Mouse (Mus musculus) kidney, postnatal 10 days (tissue): ENCODE measurements around the gene Prkca.
A peak's percentile ranks its signal among the peaks of the same experiment; 100 is the strongest.

ENCODE experiments used
- DNase-seq: peaks from one replicate; pipeline ENCODE4 v3.0.0; 2021; ENCODE audit warnings: mixed read lengths

Gene Prkca

DNA sequence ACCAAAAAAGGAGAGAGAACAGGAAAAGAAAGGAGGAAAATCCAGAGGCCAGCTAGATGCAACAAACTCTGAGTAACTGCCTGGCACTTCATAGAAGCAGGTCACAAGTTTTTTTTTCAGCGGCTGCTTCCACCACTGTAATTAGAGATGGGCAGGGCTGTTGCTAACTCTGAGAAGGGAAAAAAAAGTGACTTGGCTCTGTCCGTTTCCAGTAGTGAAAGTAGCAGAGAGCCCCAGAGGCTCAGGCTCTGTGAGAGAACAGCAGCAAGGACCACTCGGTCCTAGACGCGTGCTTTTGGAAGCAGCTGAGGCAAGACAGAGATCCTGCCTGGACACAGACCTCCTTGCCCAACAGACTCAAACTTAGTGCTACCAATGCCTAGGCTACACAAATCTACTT, 7.3 kb downstream of the Prkca start:
- peak; percentile 19 for DNase-seq

DNA sequence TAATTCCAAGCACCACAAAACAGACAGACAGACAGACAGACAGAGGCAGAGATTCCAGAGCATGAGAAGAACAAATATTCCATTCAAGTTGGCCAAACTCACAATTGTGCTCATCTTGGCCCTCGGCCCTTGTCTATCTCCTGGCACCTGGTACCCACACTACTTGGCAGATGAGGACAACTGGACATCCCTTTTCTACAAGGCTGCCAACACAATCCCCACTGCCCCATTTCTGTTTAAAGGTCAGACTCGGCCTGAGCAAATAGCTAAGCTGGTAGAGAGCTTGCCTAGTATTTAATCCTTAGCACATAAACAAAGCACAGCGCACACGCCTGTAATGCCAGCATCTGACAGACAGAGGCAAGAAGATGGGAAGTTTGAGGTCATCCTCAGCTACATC, 8.2 kb downstream of the Prkca start:
- DNase-seq = no peak

DNA sequence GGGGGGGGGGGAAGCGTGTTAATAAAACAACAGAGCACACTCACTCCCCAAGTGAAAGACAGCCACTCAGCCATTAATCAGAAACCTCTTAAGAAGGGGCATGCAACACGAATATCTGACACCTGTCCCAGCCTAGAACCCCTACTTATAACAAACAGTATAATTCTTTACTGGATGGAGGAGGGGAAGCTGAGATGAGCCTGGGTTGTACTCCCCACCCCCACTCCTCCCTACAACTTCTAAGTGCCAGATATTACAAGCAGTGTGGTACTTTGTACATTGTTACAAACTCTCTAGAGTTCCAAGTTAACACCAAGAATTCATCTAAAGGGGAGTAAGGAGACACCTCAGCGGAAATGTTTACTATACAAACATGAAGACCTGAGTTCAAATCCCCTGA, 9.1 kb downstream of the Prkca start:
- DNase-seq = no peak

DNA sequence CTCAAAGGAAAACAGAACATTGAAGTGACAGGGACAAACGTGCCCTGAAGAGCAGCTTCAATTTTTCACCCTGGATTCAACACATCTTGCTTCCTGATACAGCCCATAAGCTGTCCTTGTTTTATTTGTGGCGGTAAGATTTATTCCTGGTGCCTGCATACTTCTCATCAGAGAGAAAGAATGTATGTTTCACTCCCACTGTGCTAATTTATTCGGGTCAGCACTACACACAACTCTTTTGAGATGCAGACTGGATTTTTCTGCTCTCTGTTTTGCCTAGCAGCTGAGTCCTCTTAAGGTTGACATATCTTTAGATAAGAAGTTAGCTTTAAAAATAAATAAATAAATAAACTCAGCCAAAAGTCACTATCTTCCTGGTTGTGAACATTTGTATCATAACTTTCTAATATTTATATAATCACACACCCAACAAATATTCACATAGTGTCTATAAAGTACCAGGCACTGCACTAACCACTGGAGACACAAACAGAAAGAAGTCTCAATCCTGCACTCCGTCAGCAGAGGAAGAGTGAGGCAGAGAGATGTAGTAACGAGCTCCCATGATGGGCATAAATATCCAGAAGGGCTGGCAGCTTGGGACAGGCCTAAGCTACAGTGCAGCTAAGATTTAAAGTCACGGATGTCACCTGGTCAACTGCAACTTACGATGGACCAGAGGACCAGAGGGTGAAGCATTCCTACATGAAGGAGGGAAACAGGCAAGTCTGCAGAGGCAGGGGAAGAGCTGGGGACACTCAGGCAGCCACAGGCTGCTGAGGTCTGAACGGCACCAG, 9.9 kb downstream of the Prkca start:
- no peak for DNase-seq

DNA sequence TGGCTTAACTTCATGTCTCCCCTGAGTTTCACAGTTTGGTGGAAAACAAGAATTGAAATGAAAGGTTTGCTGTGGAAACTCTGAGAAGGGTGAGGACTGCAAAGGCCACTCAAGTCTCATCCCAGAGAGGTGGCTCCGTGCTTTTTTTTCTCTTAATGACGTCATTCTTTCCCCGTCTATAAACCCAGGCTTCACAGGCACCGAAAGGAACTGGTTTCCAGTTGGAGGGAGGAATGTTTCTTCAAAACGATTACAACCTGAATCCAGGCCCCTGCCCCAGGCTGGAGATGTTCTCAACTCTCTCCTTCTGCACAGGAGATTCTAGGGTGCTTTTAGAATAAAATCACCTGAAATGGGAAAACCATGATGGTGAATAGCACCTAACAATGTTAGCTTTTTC, 10.7 kb downstream of the Prkca start:
- no peak for DNase-seq

DNA sequence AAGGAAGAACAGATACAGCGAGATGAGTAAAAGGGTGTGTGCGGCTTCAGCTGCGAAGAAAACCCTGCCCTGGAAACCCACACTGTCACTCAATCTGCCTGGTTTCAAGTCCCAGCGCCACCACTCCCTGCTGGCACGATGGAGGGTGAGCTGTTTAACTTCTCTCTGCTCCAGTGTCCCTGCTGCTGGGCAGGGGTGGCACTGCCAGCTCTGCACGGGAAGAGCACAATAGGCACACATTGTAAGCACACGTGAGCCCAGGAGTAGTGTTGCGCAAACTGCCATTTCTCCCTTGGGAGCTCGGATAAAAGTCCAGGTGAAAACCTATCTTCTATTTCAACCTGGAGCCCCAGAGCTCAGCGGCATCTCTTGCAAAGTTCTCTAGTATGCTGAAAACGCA, 12.9 kb downstream of the Prkca start:
- DNase-seq = no peak

DNA sequence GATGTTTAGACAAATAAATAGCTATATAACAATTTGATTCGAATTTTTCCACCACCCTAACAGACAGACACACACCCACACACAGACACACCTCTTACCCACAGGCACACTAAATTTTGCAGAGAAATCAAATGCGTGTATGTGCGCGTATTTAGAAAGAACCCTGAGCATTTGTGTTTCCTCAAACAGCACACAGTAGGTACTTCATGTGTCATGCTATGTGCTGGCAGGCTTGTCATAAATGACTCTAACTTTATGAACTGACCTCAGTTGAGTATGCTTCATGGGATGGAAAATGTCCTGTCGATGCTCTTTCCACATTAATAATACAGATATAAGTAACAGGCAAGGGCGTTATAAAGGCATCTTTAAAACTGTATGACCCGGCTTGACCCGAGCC, 17.8 kb downstream of the Prkca start:
- DNase-seq = no peak

DNA sequence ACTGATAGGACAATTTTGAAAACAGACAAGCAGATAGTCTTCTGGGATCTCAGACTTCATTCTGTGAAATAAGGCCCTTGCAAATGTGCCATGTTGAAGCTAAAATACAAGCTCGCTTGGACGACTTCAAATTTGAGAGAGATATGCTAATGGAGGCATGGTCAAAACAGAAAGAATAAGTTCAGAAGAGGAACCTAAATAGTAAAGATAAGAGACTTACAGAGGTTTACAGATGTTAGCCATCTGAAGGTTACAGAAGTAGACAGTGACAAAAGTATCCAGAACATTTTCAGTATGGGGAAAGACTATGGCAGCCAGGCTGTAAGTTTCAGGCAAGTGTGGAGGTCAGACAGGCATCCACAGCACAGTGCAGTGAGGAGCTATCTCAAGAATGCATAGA, 21.6 kb downstream of the Prkca start:
- DNase-seq = no peak

DNA sequence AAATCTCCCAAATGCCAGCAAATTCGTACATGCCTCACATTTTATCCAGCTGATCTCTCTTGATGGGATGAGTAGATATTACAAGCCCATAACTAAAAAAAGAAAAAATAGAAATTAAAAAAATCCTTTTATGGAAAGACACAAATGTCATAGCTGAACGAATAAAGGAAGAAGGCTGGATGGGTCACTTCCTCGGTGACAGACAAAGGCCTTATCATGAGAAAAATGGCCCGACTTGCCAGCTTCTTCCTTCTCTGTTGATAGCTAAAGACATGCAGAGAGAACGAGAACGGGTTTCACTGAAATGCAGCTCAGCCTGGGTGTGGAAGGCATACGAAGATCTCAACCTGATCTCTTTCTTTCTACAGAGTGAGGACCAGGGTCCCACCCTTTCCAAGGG, 23.2 kb downstream of the Prkca start:
- no peak for DNase-seq

DNA sequence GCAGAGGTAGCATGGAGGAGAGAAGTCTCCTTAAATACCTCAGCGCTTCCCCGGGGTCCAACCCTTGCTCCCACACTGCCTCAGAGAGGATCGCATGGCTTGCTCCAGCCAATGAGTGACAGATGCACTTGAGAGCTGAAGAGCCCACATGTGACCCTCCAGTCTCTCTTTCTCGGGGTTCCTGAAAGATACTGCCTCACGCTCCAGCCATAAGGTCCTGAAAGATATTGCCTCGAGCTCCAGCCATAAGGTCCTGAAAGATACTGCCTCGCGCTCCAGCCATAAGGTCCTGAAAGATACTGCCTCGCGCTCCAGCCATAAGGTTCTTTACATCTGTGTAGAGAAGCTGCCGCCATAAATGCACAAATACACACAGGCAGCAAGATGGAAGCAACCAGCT, 24.6 kb downstream of the Prkca start:
- DNase-seq = no peak

DNA sequence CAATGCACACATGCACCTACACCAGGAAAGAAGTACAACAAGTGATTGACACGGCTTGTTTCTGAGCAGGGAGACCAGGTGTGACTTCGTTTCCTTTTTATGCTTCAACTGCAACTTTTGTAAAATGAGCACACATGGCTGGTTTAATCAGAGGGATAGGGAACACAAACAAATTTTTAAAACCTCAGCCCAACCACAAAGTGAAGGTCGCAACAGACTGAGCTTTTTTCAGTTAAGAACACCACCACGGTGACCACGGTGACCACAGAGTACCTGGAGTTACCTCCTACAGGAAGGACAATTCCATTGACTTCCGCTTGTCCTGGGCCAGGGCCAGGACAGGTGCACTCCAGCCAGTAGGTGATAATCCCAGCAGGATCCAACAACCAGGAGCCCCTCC, 25.9 kb downstream of the Prkca start:
- no peak for DNase-seq

DNA sequence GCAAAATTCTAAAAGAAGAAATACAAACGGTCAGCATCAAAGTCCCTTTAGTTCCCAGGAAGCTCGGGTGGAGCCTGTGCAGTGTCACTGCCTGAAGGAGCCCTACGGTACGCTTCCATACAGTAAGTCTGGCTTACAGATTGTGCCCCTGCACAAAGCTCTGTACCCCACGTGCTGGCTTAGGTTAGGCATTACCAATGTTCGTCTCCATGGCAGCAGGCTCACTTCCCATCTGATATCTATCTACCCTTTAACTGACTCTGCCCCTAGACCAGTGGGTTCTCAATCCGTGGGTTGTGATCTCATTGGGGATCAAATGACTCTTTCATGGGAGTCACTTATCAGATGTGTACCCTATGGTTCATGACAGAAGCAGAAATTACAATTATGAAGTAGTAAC, 28.0 kb downstream of the Prkca start:
- DNase-seq = no peak

DNA sequence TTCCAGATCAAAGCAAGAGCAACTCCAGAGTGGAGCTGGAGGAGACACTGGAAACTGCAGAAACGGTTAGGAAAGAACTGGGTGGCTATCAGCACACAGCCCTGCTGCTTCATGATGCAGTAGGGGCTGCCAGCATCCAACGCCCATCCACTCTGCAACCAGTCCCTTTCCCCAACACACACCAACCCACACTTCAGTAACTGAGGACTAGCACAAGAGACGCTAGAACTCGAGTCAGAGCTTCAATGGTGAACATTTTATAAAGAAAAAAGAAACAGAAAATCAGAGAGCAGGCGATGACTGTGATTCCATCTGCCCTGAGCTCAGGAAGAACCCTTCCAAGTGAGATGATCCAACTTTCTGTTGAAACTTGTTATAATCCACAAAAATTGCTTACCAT, 31.2 kb downstream of the Prkca start:
- DNase-seq = no peak

DNA sequence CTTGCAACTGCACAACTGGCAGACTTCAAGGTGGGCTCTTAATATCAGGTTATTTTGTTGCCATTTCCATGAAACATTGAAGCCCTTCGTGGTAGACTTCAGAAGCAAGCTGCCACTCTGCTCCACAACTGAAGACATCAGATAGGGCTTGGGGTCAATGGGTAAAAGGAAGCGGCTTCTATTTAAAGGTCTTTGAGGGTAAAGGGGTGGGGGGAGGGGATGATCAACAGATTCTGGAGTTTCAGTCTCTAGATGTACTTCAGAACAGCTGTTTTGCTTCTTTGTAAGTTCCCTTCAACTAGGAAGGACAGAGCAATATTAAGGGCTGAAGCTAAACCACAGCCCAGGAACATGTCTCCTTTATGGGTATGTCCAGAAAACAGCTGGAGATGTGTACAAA, 31.8 kb downstream of the Prkca start:
- DNase-seq = no peak

DNA sequence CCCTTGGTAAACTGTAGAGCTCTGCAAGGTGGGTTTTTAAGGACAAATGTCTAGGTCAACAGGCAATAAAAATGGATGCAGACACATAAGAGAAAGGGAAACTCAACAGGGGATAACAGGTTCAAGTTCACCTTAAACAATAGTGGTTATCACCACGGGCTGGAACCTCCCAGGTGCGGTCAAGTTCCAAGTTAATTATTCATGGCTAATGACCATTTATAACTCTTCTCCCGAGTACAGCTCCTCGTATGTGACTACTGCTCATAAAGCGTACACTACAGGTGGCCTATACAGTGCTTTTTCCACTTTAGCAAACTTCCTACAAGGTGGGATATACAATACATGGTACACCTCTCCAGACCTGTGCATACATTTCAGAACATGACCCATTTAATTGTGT, 33.9 kb downstream of the Prkca start:
- no peak for DNase-seq

DNA sequence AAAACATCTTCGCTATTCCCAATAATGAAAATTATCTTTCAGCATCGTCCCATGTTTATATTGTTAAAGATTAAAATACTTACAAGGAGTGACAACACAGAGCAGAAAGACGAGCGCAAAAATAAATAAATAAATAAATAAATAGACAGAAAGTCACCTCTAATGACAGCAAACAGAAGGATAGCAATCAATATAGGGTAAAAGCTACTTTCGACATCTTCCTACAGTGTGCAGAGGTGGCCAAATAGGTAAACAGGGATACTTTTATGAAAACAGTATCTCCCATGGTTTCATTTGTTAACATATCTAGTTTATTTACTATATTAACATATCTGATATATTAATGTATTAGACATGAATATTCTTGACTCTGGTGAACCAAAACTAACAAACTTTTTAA, 35.5 kb downstream of the Prkca start:
- no peak for DNase-seq

DNA sequence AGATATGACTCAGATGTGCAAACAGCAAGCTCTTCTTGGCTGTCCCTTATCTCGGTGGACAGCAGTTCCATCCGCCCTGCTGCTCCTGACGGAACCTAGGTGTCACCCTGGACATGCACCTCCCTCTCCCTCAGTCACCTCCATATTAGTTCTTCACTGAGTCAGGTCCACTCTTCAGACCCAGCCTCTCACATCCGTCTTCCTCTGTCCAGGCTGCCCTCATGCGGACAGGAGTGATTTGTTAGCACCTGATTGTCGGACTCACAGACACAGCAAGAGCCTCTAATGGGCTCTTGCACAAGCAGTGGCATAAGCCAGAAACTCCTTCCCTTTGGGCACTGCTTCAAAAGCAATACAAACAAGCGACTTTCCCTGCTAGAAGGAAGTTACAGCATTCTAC, 36.5 kb downstream of the Prkca start:
- DNase-seq = no peak

DNA sequence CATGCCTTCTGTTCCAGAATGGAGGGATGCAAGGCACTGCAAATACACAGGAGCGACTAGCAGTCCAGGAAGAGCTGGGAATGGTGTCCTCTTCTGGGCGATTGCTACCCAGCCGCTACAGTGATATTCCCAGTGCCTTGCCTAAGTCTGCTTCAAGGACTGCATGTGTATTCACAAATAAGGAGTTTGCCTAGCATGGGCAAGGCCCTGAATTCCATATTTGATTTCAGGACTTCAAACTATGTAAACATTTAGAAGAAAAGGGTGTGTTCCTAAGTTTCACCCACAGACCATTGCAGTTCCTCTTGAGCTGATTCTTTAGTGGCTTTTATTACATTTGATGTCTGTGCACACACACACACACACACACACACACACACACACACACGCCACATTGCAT, 39.9 kb downstream of the Prkca start:
- DNase-seq = no peak

DNA sequence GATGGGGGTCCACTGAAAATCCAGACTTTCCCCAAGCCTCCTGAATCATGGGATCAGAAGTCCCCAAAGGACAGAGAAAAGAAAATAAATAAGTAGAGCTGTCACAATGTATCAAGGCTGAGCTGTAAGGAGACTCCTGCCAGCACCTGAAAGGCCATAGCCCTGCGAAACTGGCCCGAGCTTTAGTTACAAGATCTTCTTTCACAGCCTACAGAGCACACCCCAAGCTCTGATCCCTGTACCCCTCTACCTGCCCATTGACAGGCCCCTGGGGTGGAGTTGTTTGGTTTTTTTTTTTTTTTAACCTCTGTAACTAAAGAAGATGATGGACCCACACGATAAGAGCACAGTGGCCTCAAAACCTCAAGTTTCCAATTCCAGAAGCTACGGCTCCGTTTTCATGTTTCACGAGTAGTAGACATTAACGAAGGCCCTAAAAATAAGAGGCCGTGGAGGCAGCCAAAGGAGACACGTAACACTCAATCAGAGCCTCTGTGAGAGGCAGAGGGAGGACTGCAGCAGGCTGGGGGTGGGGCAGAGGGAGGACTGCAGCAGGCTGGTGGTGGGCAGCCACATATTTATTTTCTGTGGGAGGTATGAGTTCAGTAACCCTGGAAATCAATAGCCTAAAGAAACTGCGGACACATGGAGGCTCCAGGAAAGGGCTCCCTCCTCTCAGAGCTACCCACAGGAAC, 41.8 kb downstream of the Prkca start:
- DNase-seq = no peak

DNA sequence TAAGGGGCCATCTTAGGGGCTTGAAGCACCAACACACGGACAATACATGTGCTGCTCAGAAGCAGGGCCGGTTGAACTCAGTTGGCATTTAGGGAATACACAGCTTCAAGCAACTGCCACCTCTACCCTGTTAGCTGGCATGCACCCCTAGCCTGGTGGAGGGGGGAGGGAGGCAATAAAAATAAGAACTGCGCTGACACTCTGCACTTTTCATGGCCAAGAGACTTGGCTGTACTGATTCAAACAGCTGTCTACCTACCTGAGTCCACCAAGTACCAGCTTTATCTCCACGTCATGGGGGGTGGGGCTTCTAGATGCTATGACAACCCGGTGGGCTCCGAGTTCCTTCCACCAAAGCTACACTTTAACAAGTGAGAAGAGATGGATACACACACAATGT, 42.7 kb downstream of the Prkca start:
- DNase-seq = no peak

DNA sequence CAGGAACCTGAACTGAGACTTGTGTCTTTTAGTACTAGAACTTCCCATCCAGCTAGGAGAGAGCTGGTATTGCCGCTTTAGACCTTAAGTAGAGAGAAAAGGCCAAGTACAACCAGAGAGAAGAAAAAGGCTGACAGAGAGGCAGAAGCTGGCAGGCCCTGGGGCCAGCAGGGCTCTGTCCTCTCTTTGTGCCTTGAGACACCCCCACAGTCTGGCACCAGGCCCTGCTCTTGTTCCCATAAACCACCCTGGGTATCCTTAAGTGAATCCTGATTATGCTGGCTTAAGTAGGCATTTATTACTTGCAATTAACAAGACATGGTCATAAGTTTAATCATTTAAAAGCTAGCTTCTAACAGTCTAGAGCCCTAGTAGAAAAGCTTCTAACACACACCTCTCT, 43.3 kb downstream of the Prkca start:
- no peak for DNase-seq

DNA sequence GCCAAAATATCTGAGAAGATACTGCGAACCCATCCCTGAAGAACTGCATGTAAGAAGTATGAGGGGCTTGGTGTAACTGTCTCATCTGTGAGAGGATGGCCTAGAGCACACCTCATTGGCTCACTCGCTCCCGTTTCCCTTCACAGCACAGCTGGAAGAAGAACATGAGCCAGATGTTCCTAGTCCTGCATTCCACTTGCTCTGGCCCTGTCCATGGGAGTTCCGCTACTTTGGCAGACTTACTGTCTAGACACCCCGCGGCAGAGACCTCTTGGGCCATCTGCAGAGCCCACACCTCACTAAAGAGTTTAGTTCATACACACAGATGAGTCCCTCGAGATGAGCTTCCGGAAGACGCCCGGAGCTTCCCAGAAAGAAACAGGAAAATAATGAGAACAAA, 43.8 kb downstream of the Prkca start:
- DNase-seq = no peak

DNA sequence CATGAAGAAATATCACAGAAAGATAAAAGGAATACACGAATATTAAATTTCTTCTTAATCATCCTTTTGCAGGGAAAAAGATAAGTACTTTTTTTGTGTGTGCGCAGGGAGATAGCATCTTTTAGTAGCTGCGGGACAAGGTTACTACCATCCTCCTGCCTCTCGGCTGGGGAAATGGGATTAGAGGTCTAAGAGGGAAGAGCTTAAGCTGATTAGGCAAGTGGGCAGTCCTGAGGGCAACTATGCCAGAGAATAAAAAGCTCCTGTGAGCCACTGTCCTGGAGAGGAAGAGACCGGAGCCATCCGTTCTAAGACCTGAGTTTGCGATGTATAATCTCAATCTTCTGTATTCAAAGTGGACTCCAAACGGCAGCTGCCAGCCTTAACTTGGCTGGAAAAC, 45.8 kb downstream of the Prkca start:
- no peak for DNase-seq

DNA sequence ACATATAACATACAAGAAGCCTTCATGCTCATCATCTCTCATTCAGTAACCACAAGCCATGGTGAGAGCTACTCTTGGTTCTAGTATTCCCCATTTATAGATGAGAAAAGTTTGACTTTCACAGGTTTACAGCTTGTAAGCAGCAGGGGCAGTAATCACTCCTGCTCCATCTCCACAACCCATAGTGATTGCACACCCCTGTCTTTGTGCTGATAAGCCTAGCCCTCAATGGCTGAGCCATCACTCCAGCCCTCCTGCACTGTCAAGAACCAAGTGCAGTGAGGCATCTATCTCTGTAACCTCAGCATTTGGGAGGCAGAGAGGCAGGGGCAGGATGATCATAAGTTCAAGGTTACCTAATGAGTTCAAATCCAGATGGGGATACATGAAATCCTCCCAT, 48.4 kb downstream of the Prkca start:
- DNase-seq = no peak

DNA sequence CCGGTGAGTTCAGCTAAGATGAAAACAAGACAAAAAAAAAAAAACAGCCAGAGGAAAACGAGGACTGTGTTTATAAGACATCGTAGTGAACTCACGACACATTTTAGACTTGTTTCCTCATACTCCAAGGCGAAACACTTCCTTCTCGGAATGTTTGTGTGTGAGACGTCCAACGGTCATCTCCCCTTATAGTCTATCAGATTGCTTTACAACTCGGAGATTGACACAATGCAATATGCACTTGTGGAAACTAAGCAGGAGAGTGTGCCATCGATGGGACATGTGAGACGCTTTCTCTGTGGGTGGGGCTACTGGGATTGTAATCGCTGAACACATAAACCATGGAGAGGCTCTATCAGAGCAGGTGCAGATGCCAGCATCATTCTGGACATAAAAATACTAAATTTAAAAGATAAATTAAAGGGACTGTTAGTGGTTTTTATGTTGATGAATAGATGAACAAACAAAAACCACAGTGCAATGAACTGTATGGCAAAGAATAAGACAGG, 49.4 kb downstream of the Prkca start:
- no peak for DNase-seq
